Mouse (Mus musculus) cerebellum, adult 8-10 months (tissue): Measurements from ENCODE around the gene Arhgap11a.

ENCODE experiments used
- DNase-seq: peaks from one replicate; pipeline ENCODE4 v3.0.0; 2022

Arhgap11a gene

GRCm38 (mm10) chr2:113848245-113849121 is at the start of gene Arhgap11a:
Arhgap11a (minus strand) TSS chr2:113848661.
- DNase-seq, result peak; percentile 93

DNA sequence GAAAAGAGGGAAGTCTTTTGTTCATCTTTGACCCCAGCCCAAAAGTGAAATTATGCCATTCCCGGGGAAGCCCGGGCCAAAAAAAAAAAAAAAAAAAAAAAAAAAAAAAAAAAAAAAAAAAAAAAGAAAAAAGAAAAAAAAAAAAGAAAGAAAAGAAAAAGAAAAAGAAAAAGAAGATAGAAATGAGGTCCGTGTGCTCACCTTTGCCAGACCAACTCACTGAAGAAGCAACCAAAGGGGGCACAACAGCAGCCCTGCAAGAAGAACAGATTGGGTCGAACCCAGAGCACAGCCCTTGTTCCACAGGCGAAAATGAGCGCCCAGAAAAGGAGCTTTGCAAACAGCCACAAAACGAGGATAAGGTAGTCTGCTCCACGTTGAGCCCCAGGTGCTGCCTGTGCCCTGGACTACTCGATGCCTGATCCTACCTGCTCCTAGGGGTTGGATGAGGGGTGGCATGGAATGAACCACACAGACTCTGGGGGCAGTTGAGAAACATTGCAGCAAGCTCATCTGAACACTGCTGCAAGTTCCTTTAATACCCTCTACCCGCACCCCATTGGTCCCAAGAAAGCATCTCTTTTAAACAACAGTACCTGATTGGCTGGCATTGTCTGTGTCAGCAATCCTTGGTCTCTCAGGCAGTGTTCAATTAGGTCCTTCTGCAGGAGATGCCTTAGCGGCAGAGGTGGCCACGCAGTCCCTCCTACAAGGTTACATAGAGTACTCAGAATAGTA is 45.1 kb upstream of the Arhgap11a start:
- no peak for DNase-seq

- no peak for DNase-seq
Observed at GRCm38 (mm10) chr2:113887166-113887565, 38.7 kb upstream of the Arhgap11a start.

DNA sequence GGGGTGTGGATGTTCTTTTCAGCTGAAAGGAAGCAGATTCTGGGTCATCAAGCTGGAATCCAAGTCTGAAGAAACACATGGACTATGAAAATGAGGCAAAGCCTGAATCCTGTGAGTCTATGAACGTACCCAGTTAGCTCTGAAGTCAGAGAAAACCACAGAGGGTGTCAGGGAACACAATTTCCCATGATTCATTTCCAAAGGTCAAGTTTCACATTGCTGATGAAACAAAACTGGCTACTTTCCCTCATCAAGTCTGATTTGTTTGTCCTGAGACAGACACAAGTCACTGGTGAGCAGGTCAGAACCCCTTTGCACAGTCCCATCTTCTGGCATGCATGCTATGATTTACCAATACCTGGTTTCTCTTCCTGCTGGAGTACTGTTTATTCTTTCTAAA is 37.6 kb upstream of the Arhgap11a start:
- DNase-seq, result no peak

DNA sequence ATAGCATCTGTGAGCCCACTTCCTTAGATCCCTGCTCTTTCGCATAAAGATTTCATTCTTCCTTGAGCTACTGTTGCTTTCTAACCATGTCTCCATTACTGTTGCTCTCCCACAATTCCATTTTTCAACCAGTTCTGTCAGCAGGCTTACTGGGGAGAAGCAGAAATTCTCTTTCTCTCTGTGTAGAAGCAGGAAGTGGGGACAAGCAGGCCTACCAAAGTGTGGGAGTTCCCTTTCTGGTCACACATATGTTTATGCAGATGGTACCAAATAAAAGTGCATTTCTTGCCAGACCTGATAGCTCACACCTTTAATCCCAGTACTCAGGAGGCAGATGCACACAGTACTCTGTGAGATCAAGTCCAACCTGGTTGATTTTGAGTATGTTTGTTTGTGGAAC is 21.7 kb upstream of the Arhgap11a start:
- DNase-seq, result no peak

GRCm38 (mm10) chr2:113868404-113868803 is 19.9 kb upstream of the Arhgap11a start:
- DNase-seq, result no peak

DNA sequence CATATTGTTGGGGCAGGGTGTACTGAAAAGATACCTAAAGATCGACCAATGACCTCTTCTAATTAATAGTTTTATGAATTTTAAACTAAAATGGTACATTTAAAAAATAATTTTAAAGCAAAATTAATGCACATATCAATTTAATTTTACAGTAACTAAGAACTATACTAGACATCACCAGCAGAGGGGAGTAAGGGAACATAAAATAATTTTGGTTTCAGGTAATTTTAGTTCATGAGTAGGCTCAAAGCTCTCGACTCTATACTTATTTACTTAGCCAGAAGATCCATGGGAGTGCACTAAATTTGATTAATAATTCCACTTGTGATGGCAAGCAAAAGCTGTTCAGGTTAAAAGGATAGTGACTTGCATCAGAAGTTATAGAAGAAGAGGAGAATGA is 17.7 kb upstream of the Arhgap11a start:
- no peak for DNase-seq

DNA sequence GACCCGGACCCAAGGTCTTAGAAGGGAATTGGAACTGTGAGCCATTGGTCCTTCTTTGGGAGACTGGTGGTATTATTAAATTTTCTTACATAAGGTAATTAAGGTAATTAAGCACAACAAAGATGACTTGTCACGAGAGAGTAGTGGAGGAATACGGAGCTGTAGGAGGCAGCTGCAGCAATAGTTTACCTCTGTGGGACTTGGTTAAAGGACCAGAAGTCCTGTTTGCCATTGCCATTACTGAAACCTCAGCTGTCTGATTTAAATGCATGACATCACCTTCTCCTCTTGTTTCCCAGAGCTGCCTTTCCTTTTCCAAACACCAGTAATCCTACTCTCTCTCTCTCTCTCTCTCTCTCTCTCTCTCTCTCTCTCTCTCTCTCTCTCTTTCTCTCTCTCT is 680 bp upstream of the Arhgap11a start:
- DNase-seq, result no peak

DNA sequence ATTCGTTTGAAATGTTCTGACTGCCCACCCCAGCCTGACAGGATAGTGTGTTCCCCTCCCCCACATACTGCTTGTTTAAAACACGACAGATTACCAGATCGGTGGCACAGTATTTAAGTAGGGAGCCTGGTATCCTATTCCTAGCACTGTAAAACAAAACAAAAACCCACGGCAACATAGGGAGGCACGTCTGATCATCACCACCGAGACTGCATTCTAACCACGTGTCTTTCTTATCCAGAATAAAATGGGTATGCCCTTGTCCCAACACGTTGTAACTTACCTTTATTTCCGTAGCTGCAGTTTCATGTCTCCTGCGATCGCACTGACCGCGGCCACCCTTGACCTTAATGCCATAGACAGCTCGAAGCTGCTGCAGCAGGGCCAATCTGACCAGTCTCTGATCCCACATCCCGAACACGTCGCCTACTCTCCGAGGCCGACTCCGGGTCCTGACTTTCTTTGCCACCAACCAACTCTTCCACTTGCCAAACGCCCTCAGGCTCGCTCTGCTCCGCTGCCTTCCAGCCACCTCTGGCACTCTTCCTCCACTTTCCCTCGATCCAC is 700 bp downstream of the Arhgap11a start:
- DNase-seq, result no peak

- no peak for DNase-seq
Observed at GRCm38 (mm10) chr2:113845081-113845480, 3.4 kb downstream of the Arhgap11a start.

DNA sequence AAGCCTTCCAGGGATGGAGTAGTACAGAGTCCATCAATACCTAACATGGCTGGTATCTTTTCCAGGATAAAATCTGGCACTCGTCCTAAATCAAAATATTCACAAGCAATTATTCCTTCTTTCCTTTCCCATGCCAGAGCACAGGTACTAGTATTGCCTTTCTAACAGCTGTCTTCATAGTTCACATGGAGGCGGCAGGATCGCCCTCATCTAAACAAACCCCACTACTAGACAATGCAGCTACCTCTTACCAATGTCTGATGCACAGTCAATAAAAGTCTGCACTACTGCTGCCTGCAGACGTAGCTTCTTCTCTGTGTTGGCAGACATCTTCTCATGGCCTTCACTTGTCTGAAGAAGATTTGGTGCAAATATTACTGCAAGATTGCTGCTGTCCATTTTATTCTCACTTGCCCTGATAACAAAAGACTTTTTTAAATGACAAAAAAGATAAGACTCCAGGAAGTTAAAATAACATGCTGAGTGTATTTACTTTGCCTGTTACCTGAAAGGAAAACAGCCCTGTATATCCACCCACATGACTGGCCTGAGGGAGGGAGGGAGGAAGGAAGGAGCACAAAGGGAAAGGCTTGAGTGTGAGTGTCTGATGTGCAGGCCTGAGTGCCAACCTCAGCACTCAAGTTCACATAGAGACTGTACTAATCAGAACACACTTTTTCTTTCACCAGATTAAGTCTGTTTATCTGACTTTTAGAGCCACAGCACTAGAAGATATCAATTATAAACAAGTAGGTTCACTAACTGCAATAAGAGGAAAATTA is 6.6 kb downstream of the Arhgap11a start:
- DNase-seq, result no peak

GRCm38 (mm10) chr2:113839488-113839887 is 9.0 kb downstream of the Arhgap11a start:
- no peak for DNase-seq

DNA sequence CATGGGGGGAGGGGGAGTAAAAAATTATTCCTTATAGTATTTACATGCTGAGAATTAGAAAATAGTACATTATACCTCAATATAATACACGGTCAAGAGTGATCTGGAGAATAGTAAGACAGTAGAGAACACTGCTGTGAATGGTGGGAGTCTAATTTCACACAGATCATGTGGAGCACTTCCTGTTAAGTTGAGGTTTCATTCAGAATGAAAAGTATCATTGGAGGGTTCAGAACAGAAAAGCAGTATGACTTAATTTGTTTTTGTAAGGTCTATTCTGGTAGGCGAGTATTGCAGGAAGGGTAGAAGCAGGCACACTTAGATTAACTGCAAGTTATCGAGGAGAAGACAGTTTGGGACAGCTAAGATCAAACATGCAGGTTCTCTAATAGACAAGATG is 13.2 kb downstream of the Arhgap11a start:
- DNase-seq, result no peak

DNA sequence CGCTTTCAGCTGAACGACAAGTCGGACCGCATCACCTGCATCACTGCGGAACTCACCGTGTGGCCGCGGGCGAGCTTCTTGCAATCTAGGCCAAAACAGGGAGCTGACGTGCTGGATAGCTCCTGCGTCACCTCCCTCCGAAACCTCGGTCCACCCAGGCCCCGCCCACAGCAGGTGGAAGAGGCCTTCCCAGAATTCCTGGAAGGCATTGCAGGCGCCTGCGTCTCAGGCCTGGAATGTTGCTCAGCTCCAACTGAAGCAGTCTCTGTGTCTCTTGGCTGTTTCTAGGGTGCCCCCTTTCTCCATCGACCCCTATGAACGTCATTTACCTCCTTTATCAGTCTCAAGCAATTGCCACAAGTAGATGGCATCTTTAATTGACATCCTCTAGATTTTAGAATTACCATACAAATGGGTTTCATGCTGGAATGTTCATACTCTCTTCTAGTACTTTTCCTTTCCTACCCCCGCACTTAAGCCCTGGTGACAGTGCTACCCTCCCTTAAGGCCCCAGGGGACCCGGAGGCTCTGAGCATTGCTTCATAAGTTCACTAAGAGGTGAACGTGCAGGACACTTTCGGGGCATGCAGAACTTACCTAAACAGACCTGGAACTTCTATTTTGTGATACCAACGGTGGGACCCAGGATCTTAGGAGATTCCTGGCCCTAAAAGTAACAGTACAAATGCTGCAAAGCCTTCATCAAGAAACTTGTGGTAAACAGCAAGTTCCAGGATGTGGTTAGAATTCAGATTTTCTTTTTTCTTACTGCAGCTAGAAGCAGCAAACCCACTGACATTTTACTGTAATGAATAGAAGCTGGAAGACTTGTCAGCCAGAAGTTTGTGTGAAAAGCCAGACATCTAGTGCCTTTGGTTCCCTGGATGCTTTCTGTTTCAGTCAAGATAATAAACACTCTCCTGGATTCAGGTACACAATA is 19.2 kb downstream of the Arhgap11a start, which contains the start of gene Scg5:
Scg5 (minus strand) TSS at position 179 of the 940 bp plus-strand sequence.
- DNase-seq, result peak; percentile 89

- DNase-seq, result no peak
Observed at GRCm38 (mm10) chr2:113828086-113828942, 20.1 kb downstream of the Arhgap11a start.

- DNase-seq, result no peak
Observed at GRCm38 (mm10) chr2:113823909-113824308, 24.6 kb downstream of the Arhgap11a start.

DNA sequence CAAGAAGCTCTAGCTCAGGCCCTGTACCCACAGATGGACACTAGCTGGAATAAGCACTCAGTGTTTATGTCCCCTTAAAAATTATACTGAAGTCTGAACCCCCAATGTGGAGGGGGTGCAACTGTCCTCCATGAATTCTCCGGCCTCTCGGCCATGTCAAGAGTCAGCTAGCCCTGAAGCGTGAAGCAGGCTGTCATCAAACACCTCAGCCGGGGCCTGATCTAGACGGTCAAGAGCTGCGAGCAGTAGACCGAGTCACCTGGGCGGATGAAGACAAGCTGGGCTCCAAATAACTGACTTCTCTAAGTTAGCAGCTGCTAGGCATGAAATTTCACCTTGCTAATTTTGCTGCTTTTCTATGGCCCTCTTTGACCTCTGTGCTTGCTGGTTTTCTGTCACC is 26.1 kb downstream of the Arhgap11a start:
- no peak for DNase-seq

- DNase-seq, result no peak
Observed at GRCm38 (mm10) chr2:113821176-113821734, 27.2 kb downstream of the Arhgap11a start.

DNA sequence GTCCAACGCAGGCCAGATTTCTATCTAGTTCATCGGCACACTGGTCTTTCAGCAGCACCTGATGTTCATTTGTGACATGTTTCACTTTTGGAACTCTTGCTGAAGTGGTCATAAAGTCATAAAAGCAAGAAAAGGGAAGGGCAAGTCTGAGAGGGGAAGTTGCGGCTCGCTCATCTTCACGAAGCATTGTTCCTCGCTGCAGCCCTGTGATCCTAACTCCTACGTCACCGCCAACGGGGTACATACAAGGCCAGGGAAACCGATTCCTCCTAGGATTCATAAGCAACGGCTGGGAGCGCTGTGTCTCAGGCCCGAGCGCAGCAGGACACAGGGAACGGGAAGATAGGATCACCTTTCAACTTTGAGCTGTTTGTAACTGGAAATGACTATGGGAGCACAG is 28.3 kb downstream of the Arhgap11a start:
- DNase-seq, result no peak
